ENCODE assay signal across 8 mouse cellular contexts in the genomic region with DNA sequence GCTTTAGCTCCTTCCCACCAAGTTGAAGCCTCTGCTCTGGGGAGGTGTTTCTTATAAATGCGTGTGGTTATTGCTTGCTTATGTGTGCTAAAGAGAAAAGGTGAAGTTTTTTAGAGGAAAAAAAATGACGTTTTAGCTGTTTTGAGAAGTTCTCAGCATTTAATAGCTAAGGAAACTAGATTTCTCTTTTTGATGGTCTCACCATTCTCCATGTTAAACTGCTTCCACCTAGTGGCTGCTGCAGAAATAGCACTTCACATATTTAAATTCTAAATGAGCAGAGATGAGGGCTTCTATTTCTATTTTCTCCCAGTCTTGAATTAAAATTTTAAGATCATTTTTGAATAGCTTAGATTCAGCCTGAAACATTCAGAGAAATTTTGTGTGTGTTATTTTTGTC. TPM values are rescaled to one million over a fixed set of nuclear protein-coding genes. Genes with fewer than 3 reads are reported as not detected.
DNase-seq lines count a peak whose midpoint lies in the region; ATAC-seq and TF ChIP-seq lines count a peak whose summit lies in the region.

No protein-coding gene starts in this region.

- DNase-seq in A20 (ENCODE audit: low read depth, low spot score) (peak; percentile 57), MN1 (ENCODE audit: low spot score) (peak; percentile 68)
- DNase-seq in ovary, postnatal 10 days (ENCODE audit: low spot score), result no peak
- no peak for DNase-seq in adrenal gland, adult 18-20 months (ENCODE audit: low spot score in 2 of 2)

- no peaks in the 10 kb centered on the region for H3K27me3 ChIP-seq in intestine, postnatal 0 days (replicated peaks; ENCODE audit: control insufficient read depth, insufficient read depth, low read length)
- H3K27me3 ChIP-seq in intestine, embryonic 16.5 days (replicated peaks; ENCODE audit: control insufficient read depth, insufficient read depth, low read length), result no peaks in the 10 kb centered on the region

- H3K4me2 ChIP-seq in intestine, postnatal 0 days (replicated peaks; ENCODE audit: low read depth), result no peak overlapping the region
- no peak overlapping the region for H3K4me2 ChIP-seq in intestine, embryonic 16.5 days (ENCODE audit: low read depth, low read length)

- no peak overlapping the region for H3K27ac ChIP-seq in intestine, postnatal 0 days (ENCODE audit: low read depth, low read length)
- no peak overlapping the region for H3K27ac ChIP-seq in intestine, embryonic 16.5 days (ENCODE audit: low read length)

- H3K4me3 ChIP-seq in intestine, postnatal 0 days (ENCODE audit: low read depth, low read length), result no peak overlapping the region
- no peak overlapping the region for H3K4me3 ChIP-seq in intestine, embryonic 16.5 days (ENCODE audit: low read length)

- H3K36me3 ChIP-seq in intestine, postnatal 0 days (ENCODE audit: control insufficient read depth, insufficient read depth), result peaks cover 65% of the 10 kb centered on the region
- peaks cover 24% of the 10 kb centered on the region for H3K36me3 ChIP-seq in intestine, embryonic 16.5 days (ENCODE audit: control insufficient read depth, insufficient read depth, low read length)

- no peak overlapping the region for H3K9ac ChIP-seq in intestine, postnatal 0 days (ENCODE audit: low read depth, low read length)
- no peak overlapping the region for H3K9ac ChIP-seq in intestine, embryonic 16.5 days (ENCODE audit: low read depth, low read length)

- peak; percentile 75 for TF ChIP-seq CTCF in intestine, postnatal 0 days (IDR thresholded peaks at IDR 0.05; ENCODE audit: low read depth)

- no peak for ATAC-seq in intestine, postnatal 0 days
- ATAC-seq in intestine, embryonic 16.5 days, result no peak
- peak; percentile 73 for ATAC-seq in erythroblast, adult 5-6 weeks (replicated peaks; ENCODE audit: low FRiP score, poor library complexity, severe bottlenecking)
- peak; percentile 66; the same call in 1 of the 2 replicates for ATAC-seq in neutrophil, adult 5-6 weeks (ENCODE audit: extremely low read depth, insufficient number of reproducible peaks, low FRiP score, poor library complexity, severe bottlenecking)

- no peaks in the 10 kb centered on the region for H3K4me1 ChIP-seq in intestine, postnatal 0 days (replicated peaks; ENCODE audit: control insufficient read depth, insufficient read depth, low read length)
- no peaks in the 10 kb centered on the region for H3K4me1 ChIP-seq in intestine, embryonic 16.5 days (ENCODE audit: control insufficient read depth, insufficient read depth, low read length)

- WGBS in intestine, postnatal 0 days, result 33% methylated on average over 2 of the region's 2 CpGs
- 34% methylated on average over 2 of the region's 2 CpGs for WGBS in intestine, embryonic 16.5 days

- no peaks in the 10 kb centered on the region for H3K9me3 ChIP-seq in intestine, postnatal 0 days (ENCODE audit: control insufficient read depth)
- H3K9me3 ChIP-seq in intestine, embryonic 16.5 days (ENCODE audit: control insufficient read depth, low read length), result no peaks in the 10 kb centered on the region

RNA-seq across cellular contexts. Expression of gene Eprs, which starts 41.2 kb away (rescaled TPM):
- 43.2 and 48.1 TPM in 2 replicates for polyA plus RNA-seq in intestine, postnatal 0 days (2015; fragmentation: Nextera tagmentation; extraction: Ambion mirVana)
- polyA plus RNA-seq in intestine, embryonic 16.5 days (2015; fragmentation: Nextera tagmentation; extraction: Ambion mirVana), result 118 and 132 TPM in 2 replicates
- total RNA-seq in erythroblast, adult 5-6 weeks (2015; ENCODE audit: low replicate concordance), result 18.6 and 34.2 TPM in 2 replicates
- 36.1 and 40.1 TPM in 2 replicates for total RNA-seq in erythroblast, adult 5-6 weeks (2017; ENCODE audit: low replicate concordance)
- 70.6 and 73.8 TPM in 2 replicates for total RNA-seq in neutrophil, adult 5-6 weeks (2017)
- total RNA-seq in adrenal gland, adult 18-20 months (2021), result 100 to 1,000 TPM; 216 to 332 TPM

RNA-seq across cellular contexts. Expression of gene Slc30a10, which starts 50.6 kb away (rescaled TPM):
- polyA plus RNA-seq in intestine, postnatal 0 days (2015; fragmentation: Nextera tagmentation; extraction: Ambion mirVana), result 8.5 and 9.3 TPM in 2 replicates
- 3.0 and 3.7 TPM in 2 replicates for polyA plus RNA-seq in intestine, embryonic 16.5 days (2015; fragmentation: Nextera tagmentation; extraction: Ambion mirVana)
- 4.0 TPM in 2 replicates for total RNA-seq in erythroblast, adult 5-6 weeks (2015; ENCODE audit: low replicate concordance)
- total RNA-seq in erythroblast, adult 5-6 weeks (2017; ENCODE audit: low replicate concordance), result 3.8 and 4.7 TPM in 2 replicates
- not detected in 2 replicates for total RNA-seq in neutrophil, adult 5-6 weeks (2017)
- total RNA-seq in adrenal gland, adult 18-20 months (2021), result not detected

Comparison
In these comparisons a context has a peak if more than half of its experiments do, and no peak if none do; other contexts are left out.
1. ATAC-seq: peak in erythroblast, adult 5-6 weeks (single experiment) and neutrophil, adult 5-6 weeks (single experiment); none in intestine, postnatal 0 days (single experiment) and intestine, embryonic 16.5 days (single experiment).
2. DNase-seq: peak in A20 (single experiment) and MN1 (single experiment); none in ovary, postnatal 10 days (single experiment) and adrenal gland, adult 18-20 months (0 of 2).